Mouse (Mus musculus) forebrain, embryonic 12.5 days (tissue): Measurements from ENCODE around the gene Ap2b1. TPM values are rescaled to one million over a fixed set of nuclear protein-coding genes. Genes with fewer than 3 reads are reported as not detected.
"Not testable (repeated sequence)": the region's sequence is repeated elsewhere in the genome, so short reads cannot be mapped to it uniquely, and the experiment has no call there.

Experiments
- ATAC-seq: fragments of 200-750 bp; cut with Nextera tagmentation; 2 replicates; pipeline ENCODE4 v1.8.0; 2017; ENCODE audit warnings: moderate TSS enrichment; ENCODE audit not compliant: low FRiP score
- H3K27ac ChIP-seq: fragments of 300-500 bp; sonication (generic); 2 replicates; pipeline ENCODE4 v1.5.1; 2016; ENCODE audit warnings: mild to moderate bottlenecking
- H3K27me3 ChIP-seq: fragments of 300-500 bp; sonication (generic); 2 replicates; pipeline ENCODE4 v1.6.1; 2016; ENCODE audit warnings: mild to moderate bottlenecking
- H3K36me3 ChIP-seq: fragments of 300-500 bp; sonication (generic); replicated peaks from 2 replicates; pipeline ENCODE4 v1.6.1; 2016; ENCODE audit warnings: mild to moderate bottlenecking
- H3K4me1 ChIP-seq: fragments of 300-500 bp; sonication (generic); 2 replicates; pipeline ENCODE4 v1.6.1; 2016
- H3K4me2 ChIP-seq: fragments of 300-500 bp; sonication (generic); 2 replicates; pipeline ENCODE4 v1.6.1; 2016; ENCODE audit warnings: mild to moderate bottlenecking, moderate library complexity
- H3K4me3 ChIP-seq: fragments of 300-500 bp; sonication (generic); replicated peaks from 2 replicates; pipeline ENCODE4 v1.5.1; 2016; ENCODE audit warnings: mild to moderate bottlenecking
- H3K9ac ChIP-seq: fragments of 300-500 bp; sonication (generic); 2 replicates; pipeline ENCODE4 v1.6.1; 2016; ENCODE audit warnings: mild to moderate bottlenecking
- H3K9me3 ChIP-seq: fragments of 300-500 bp; sonication (generic); 2 replicates; pipeline ENCODE4 v1.6.1; 2016
- WGBS: fragments of 180-500 bp; shearing (Covaris S2); methylation state at CpG from one replicate; pipeline ENCODE4 v1.1.7; 2016; 5-methylcytosine and 5-hydroxymethylcytosine counted together
- polyA plus RNA-seq: library from polyadenylated mRNA; unstranded; fragments of >200 nt; fragmentation: Nextera tagmentation; extraction: Ambion mirVana; gene quantifications from 2 replicates; pipeline ENCODE4 v1.2.1, GENCODE M21; 2016

Gene Ap2b1
- 95.7 and 110 TPM in 2 replicates for polyA plus RNA-seq

GRCm38 (mm10) chr11:83298225-83299195 lies at the start of gene Ap2b1:
Gene Ap2b1, plus strand, starts transcription at chr11:83299024.
- WGBS: 2% methylated on average over 56 of the region's 56 CpGs
- peak; percentile 89 for ATAC-seq

DNA sequence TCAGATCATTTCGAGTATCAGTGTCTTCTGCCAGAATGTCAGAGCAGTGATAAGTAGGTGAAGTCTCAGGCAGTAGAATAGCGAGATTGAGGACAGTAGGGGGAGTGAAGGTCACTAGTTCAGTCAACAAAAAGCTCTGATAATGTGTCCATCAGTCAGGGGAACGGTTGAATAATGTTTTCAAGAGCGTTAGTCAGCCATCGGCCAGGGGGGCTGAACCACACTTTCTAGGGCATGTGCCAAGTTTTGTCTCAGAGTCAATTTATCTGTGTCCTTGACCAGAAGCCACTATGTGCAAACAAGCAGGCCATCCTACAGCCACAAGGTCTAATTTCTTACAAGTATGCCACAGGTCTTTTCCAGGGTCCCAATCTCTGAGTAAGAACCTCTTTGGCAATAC lies 41.6 kb upstream of the Ap2b1 start:
- H3K4me3 ChIP-seq, H3K9ac ChIP-seq, H3K4me2 ChIP-seq, H3K27me3 ChIP-seq, H3K9me3 ChIP-seq, H3K4me1 ChIP-seq, H3K27ac ChIP-seq, ATAC-seq, H3K36me3 ChIP-seq: not testable (repeated sequence)
- WGBS: 70% methylated on average over 5 of the region's 5 CpGs

More at GRCm38 (mm10) chr11:83298225-83299195, at the start of gene Ap2b1:
- Histone ChIP-seq H3K36me3 (peaks cover 26% of the 10 kb centered on the region), H3K4me3 (peak within 1 kb of the TSS; percentile 68), H3K27me3 (no peaks in the 10 kb centered on the region), H3K9ac (peak within 1 kb of the TSS; percentile 78), H3K9me3 (no peaks in the 10 kb centered on the region), H3K4me2 (peak within 1 kb of the TSS; percentile 78), H3K4me1 (peaks cover 31% of the 10 kb centered on the region), H3K27ac (peak within 1 kb of the TSS; percentile 91)

GRCm38 (mm10) chr11:83262673-83263072 lies 36.2 kb upstream of the Ap2b1 start:
- no peaks in the 10 kb centered on the region for H3K9me3 ChIP-seq
- no peaks in the 10 kb centered on the region for H3K27me3 ChIP-seq
- no peak overlapping the region for H3K27ac ChIP-seq
- no peaks in the 10 kb centered on the region for H3K4me1 ChIP-seq
- H3K9ac ChIP-seq: no peak overlapping the region
- 89% methylated on average over 1 of the region's 1 CpGs for WGBS
- no peak overlapping the region for H3K4me3 ChIP-seq
- H3K36me3 ChIP-seq: no peaks in the 10 kb centered on the region
- H3K4me2 ChIP-seq: no peak overlapping the region
- no peak for ATAC-seq

DNA sequence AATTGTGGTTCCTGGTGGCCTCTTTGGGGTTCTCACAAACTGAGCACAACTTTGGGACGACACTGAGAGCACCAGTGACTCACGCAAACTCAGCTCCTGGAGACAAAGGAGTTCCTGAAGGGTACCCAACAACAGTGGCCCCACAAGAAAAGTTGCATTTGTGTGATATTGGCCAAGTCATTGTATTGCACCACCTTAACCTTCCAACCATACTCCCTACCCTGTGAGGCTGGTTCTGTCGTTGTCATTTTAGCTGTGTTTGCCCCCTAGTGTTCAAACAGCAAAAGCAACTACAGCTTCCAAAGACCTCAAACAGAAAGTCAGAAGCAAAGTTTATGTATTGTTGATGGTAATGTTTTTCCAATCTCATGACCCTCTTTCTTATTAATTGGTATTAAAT lies 35.7 kb upstream of the Ap2b1 start:
- Histone ChIP-seq H3K4me3 (no peak overlapping the region), H3K9ac (no peak overlapping the region), H3K36me3 (no peaks in the 10 kb centered on the region), H3K4me2 (no peak overlapping the region), H3K27ac (no peak overlapping the region), H3K4me1 (no peaks in the 10 kb centered on the region), H3K9me3 (no peaks in the 10 kb centered on the region), H3K27me3 (no peaks in the 10 kb centered on the region)
- no peak for ATAC-seq
- 64% methylated on average over 3 of the region's 3 CpGs for WGBS

- H3K27me3 ChIP-seq: 0 out of 2 replicates have a peak, but pooled peaks cover 4% of the 10 kb centered on the region
- peak; percentile 77 for ATAC-seq
- H3K4me2 ChIP-seq: peak overlapping the region; percentile 60
- peak overlapping the region; percentile 80 for H3K27ac ChIP-seq
- H3K9ac ChIP-seq: peak overlapping the region; percentile 49
- H3K9me3 ChIP-seq: no peaks in the 10 kb centered on the region
- H3K4me3 ChIP-seq: peak overlapping the region; percentile 49
- H3K4me1 ChIP-seq: peaks cover 4% of the 10 kb centered on the region; the same call in 1 of the 2 replicates
- H3K36me3 ChIP-seq: no peaks in the 10 kb centered on the region
- under 1% methylated on average over 6 of the region's 6 CpGs for WGBS
Measured at GRCm38 (mm10) chr11:83270842-83271150, 28.0 kb upstream of the Ap2b1 start.

DNA sequence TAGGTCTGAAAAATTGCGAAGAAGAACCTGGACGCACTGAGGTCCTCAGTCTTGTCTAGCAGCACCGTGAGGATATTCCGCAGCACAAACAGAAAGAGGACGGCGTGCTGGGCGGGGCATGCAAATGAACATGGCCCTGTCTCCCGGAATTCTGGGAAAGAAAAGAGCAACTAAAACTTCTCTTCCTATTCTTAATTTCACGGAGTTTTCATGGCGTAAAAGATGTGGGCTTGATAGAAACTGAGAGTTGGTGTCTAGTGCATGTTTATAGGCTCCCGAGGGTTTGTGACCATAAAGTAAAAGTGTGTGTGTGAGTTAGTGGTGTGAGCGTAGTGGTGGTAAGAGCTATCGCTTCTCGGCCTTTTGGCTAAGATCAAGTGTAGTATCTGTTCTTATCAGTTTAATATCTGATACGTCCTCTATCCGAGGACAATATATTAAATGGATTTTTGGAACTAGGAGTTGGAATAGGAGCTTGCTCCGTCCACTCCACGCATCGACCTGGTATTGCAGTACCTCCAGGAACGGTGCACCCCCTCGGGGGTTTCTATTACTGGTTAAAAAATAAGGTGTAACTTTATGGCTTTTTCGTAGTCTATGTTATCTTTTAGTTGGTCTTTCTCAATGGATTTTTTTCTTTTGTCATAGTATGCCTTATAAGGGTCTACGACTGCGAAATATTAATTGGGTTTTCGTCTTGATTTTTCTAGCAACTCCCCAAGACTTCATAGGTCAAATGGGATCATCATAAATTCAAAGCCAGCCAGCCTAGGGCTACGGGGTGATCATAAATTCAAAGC lies 27.5 kb upstream of the Ap2b1 start:
- Histone ChIP-seq H3K4me2 (peak overlapping the region; percentile 60), H3K4me1 (peaks cover 4% of the 10 kb centered on the region; the same call in 1 of the 2 replicates), H3K36me3 (no peaks in the 10 kb centered on the region), H3K27me3 (0 out of 2 replicates have a peak, but pooled peaks cover 4% of the 10 kb centered on the region), H3K4me3 (peak overlapping the region; percentile 49), H3K9me3 (no peaks in the 10 kb centered on the region), H3K27ac (peak overlapping the region; percentile 80), H3K9ac (peak overlapping the region; percentile 49)
- WGBS: 0% methylated on average over 26 of the region's 26 CpGs
- ATAC-seq: peak; percentile 88

- Histone ChIP-seq H3K4me3 (no peak overlapping the region), H3K36me3 (no peaks in the 10 kb centered on the region), H3K27ac (0 out of 2 replicates have a peak overlapping the region, but pooled peaks have one; percentile 27), H3K9ac (no peak overlapping the region), H3K4me2 (no peak overlapping the region), H3K4me1 (peaks cover 4% of the 10 kb centered on the region; the same call in 1 of the 2 replicates), H3K9me3 (no peaks in the 10 kb centered on the region), H3K27me3 (0 out of 2 replicates have a peak, but pooled peaks cover 4% of the 10 kb centered on the region)
- WGBS: 15% methylated on average over 2 of the region's 2 CpGs
- ATAC-seq: no peak
Measured at GRCm38 (mm10) chr11:83271951-83272843, 26.6 kb upstream of the Ap2b1 start.

DNA sequence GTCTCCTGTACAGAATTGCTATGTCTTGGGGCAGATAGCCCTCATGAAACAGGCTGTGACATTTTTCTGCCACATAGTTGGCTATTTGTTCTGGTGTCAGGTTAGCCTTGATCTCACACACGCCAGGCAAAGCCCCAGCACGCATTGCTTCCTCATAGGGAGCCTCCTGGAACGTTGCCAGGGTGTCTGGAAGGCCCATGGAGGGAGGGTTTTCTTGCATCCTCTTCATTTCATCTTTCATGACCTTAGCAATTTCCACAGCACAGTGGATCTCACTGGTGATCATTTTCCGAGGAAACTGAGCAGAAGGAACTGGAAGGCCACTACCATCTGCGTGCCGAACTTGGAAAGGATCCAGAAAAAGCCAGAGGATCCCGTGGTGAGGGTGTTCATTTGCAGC lies 22.6 kb upstream of the Ap2b1 start:
- Histone ChIP-seq H3K9me3 (no peaks in the 10 kb centered on the region), H3K27me3 (no peaks in the 10 kb centered on the region), H3K4me1 (peaks cover 4% of the 10 kb centered on the region; the same call in 1 of the 2 replicates), H3K4me2 (no peak overlapping the region), H3K9ac (no peak overlapping the region), H3K36me3 (no peaks in the 10 kb centered on the region), H3K4me3 (no peak overlapping the region), H3K27ac (no peak overlapping the region)
- WGBS: 75% methylated on average over 7 of the region's 7 CpGs
- ATAC-seq: no peak

- no peaks in the 10 kb centered on the region for H3K4me1 ChIP-seq
- H3K27ac ChIP-seq: no peak overlapping the region
- H3K9me3 ChIP-seq: no peaks in the 10 kb centered on the region
- WGBS: 89% methylated on average over 4 of the region's 4 CpGs
- no peak overlapping the region for H3K9ac ChIP-seq
- no peak overlapping the region for H3K4me2 ChIP-seq
- ATAC-seq: no peak
- H3K36me3 ChIP-seq: no peaks in the 10 kb centered on the region
- H3K4me3 ChIP-seq: no peak overlapping the region
- H3K27me3 ChIP-seq: no peaks in the 10 kb centered on the region
Measured at GRCm38 (mm10) chr11:83279024-83279423, 19.8 kb upstream of the Ap2b1 start.

- Histone ChIP-seq H3K4me1 (no peaks in the 10 kb centered on the region), H3K4me3 (no peak overlapping the region), H3K4me2 (no peak overlapping the region), H3K9ac (no peak overlapping the region), H3K9me3 (no peaks in the 10 kb centered on the region), H3K27me3 (no peaks in the 10 kb centered on the region), H3K36me3 (no peaks in the 10 kb centered on the region), H3K27ac (no peak overlapping the region)
- 82% methylated on average over 6 of the region's 6 CpGs for WGBS
- ATAC-seq: no peak
Measured at GRCm38 (mm10) chr11:83279691-83280090, 19.1 kb upstream of the Ap2b1 start.

DNA sequence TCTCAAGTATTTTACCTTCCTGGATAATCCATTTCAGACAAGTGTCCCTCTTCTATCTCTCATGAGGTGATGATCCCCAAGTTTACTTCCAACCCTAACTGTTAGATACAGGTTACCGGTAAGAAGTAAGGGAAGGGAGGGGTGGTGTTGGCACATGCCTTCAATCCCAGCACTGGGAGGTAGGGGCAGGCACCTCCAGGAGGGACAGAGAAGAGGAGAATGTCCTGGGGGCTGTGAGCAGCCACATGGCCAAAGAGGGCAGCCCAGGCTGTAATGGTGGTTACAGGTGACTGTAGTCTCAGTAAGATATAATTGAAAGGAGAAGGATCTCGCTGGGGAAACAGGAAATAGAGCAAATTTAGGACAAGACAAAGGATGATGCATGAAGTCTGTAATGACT lies 16.7 kb upstream of the Ap2b1 start:
- Histone ChIP-seq H3K9ac (no peak overlapping the region), H3K4me2 (no peak overlapping the region), H3K27ac (no peak overlapping the region), H3K36me3 (no peaks in the 10 kb centered on the region), H3K4me3 (no peak overlapping the region), H3K9me3 (no peaks in the 10 kb centered on the region), H3K27me3 (no peaks in the 10 kb centered on the region), H3K4me1 (no peaks in the 10 kb centered on the region)
- WGBS: 76% methylated on average over 2 of the region's 2 CpGs
- ATAC-seq: no peak
